Mouse (Mus musculus) left cerebral cortex, adult 9 months (tissue): ENCODE measurements around the gene Atp2b1.

Source experiments
- DNase-seq, 2 experiments: peaks; one replicate each; pipeline ENCODE4 v3.0.0; 2022; ENCODE audit warnings: low spot score in 2 of 2

Atp2b1 gene

DNA sequence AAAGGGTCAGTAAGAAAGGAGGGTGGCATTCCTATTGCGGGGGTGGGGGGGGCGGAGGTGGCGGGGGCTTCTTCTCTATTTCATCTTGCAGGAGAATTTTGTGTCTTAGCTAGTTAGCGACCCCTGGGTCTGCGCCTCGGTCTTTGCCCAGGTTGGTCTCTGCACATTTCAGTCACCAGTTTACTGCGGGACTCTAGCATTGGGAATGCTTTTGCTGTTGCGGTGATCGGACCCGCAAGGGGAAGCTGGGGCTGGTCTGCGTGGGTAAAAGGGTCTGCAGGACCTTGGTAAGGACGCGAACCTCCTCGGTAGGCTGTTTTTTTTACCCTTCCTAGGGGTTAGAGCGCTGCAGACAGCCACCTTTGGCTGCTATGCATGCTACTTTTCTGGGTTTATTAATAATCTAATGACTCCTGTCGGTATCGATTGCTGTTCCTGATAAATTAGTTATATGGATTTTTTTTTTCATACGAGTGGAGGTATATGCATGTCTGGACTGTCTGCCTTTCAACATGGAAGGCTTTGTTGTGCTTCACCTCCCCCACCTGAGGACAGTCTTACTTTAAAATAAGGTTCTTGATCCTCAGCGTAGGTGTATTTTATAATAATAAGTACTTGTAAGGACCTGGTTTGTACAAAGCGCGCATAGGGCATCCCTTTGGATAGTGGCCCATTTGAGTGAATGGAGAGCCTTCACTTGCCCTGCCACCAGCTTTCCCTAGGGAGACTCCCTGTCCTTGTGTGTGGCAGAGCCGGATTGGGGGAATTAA is 2.0 kb downstream of the Atp2b1 start:
- no peak for DNase-seq

DNA sequence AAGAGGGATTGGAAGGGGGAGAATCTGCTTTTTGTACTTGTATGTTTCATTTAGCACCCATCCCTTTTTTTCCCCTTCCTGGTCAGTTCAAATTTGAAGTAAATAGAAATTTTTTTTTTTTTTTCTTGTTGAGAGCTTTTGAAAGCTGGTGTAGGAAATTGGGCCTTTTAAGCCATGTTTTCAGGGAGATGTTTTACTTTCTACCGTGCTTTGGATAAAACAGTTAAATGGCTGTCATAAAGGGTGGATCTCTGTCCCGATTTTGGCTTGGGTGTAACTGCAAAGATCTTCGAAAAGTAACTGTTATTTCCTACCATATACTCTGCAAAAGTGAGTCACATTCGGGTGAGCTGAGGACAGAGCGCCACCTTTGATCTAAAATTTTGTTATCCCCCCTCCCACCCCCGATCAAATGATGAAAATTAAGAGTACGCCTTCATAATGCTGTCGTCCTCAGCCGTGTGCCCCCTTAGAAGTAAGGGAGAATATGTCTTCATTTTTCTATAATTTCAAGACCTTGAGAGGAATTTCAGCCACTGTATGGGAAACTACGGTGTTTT is 2.7 kb downstream of the Atp2b1 start:
- no peak for DNase-seq

DNA sequence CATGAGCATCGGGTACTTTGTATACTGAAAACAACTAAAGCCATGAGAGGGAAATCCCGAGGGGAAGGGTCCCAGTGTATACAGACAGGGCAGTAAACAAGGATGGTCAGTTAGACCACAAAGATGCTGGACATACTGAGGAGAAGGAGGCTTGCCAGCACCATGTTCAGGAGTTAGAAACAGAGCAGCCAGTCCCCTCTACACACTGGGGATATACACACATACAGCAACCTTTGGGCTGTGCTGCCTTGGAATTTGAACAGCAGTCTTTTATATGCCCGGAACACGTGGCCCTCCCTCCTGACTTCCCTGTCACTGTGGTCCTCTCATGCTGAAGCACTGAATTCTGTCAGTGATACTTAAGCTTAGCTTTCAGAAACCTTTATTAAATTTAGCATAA is 10.9 kb downstream of the Atp2b1 start:
- DNase-seq = no peak

GRCm38 (mm10) chr10:98926991-98927390 is 12.8 kb downstream of the Atp2b1 start:
- no peak for DNase-seq

DNA sequence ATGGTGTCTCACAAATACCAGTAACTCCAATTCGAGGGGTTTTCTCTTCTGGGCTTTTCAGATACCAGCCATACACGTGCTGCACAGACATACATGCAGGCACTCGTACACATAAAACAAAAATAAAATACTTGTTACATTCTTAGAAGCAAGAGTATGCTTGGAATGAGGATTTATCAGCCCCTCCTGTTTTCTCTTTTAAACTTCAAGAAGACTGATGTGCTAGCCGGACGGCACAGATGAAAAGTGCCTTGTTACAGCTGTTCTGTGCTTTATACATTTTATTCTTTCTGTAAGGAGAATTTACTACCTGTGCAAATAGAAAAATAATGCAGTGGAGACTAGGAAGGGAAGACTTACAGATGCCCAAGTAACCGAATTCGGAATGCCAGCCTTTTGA is 15.2 kb downstream of the Atp2b1 start:
- DNase-seq = no peak

DNA sequence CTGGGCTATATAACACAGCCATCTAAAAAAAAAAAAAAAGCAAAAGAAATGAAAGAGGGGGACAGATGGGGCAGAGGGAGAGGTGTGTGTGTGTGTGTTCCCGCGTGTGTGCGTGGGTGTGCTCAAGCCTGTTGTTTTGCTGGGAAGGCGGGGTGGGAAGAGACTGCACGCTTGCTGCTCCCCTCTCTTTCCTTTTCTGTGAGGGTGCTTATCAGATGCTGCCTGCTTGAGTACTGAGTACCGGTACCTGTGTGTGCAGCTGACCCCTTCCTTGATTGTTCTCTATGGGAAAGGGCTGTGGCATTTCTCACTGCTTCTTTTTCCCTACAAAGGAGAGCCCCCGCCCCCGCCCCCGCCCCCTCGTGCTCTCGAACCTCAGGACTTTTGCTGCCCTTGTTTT is 15.9 kb downstream of the Atp2b1 start:
- no peak for DNase-seq

DNA sequence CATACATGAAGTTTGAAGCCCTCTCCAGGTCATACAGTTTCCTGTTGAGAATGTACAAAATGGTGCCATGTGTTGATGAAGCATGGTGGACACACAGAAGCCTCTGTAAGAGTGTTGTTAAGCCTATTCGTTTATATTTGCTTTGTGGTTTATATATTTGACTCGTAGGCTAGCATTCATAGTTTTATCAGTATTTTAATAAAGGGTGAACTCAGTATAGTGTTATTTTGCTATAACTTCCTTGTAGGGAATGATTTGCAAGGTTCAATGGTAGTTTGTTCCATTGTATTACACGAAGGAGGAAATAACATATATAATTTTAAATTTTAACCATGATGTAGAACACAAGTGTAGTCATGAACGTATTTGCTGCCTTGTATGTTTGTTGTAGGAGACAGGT is 25.9 kb downstream of the Atp2b1 start:
- DNase-seq = no peak

- no peak for DNase-seq
Measured at GRCm38 (mm10) chr10:98940799-98941198, 26.6 kb downstream of the Atp2b1 start.

- no peak for DNase-seq
Measured at GRCm38 (mm10) chr10:98941991-98942390, 27.8 kb downstream of the Atp2b1 start.

DNA sequence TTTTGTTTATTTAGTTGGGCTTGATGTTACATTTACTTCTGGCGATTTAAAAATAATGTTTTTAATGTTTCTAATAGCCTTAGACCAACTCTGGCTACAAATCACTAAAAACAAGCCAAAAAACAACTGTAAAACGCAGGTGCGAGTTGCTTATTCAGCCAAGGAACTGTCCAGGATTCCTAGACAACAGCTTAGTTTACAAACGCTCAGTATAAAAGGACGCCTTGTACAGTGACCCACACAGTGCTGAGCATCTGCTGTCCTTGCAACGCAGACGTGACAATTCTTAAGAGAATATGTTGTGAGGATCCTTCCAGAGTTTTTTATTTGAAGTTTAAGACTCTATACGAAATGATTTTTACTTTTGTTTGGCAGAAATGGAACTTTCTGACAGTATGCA is 28.8 kb downstream of the Atp2b1 start:
- DNase-seq = no peak

DNA sequence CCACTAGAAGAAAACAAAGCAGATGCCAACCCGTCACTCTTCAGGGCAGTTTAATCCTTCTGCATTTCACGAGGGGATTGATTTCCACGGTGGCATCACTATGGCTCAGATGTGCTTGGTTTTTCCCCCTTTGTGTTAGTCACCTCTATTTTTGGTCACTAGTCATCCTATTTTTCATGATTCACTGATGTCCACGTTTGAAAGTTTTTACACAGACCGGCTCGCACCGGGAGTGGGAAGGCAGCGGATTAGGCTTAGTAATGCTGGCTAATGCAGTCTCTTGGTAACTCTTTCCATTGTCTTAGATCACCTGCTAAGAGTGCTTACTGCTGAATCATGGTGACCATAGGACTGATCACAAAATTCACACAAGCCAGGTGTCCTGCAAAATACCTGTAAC is 29.7 kb downstream of the Atp2b1 start:
- DNase-seq = no peak

DNA sequence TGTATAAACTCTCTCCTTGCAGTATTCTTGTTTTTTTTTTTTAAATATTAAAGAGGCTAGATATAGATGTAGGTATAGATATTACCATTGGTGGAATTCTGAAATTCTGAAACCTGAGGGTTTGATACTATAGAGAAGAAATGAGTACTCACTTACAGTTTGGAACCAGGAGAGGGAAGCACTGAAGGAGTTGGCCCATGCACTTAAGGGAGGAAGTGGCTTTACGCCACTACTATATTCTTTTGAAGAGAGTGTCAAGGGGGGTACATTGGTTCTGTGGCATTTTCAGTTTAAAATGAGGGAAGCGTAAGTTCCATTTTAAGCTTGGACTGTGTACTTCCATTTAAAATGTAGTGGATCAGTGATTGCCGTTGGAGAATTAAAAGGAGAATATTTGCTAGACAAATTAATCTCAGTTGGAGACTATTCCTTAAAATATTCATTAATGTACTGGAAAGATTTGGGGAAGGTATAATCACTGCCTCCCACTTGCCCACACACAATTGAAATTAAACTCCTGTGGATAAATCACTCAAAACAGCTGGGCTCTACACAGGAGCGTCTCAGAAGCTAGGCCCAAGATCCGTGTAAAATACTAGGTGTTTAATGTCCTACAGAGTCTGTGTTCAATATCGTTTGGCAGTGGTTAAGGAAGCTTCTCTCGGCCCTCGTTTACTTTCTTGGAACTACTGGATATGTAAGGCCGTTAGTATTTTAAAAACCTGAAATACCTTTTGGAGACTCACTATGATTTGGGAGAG is 32.0 kb downstream of the Atp2b1 start:
- DNase-seq = no peak

DNA sequence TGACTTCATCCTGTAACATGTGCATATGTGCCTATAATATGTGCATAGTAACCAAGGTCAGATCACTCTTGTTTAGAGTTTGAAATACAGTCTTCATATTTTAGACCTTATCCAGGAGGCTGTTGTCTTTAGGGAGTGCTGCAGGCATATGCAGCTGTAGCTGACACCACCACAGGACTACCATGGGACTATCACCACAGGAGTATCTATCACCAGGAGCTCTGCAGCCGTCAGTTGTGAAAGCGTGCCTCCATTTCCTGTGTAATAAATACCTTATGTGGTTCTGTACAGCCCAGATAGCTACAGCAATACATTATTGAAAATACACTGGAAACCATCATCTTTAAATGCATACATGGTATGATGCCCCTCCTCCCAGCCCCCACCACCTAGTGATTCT is 33.0 kb downstream of the Atp2b1 start:
- no peak for DNase-seq

DNA sequence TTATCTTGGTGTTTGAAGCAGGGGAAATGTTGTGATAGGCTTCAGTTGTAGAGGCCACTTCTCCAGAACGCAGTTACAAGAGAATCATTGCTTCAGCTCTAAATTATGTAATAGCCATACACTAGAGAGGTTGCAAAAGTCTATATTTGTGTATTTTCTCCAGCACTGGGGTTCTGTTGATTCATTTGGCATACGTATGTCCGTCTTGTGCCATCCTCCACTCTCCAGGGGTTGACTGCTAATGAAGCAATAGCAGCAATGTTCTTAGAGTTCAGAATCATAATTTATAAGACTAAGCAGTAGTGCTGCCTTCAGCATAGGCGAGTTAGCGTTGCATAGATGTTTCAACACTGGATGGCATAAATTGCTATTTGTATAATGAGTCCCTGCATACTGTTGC is 33.9 kb downstream of the Atp2b1 start:
- DNase-seq = no peak

GRCm38 (mm10) chr10:98949750-98950149 is 35.5 kb downstream of the Atp2b1 start:
- no peak for DNase-seq

DNA sequence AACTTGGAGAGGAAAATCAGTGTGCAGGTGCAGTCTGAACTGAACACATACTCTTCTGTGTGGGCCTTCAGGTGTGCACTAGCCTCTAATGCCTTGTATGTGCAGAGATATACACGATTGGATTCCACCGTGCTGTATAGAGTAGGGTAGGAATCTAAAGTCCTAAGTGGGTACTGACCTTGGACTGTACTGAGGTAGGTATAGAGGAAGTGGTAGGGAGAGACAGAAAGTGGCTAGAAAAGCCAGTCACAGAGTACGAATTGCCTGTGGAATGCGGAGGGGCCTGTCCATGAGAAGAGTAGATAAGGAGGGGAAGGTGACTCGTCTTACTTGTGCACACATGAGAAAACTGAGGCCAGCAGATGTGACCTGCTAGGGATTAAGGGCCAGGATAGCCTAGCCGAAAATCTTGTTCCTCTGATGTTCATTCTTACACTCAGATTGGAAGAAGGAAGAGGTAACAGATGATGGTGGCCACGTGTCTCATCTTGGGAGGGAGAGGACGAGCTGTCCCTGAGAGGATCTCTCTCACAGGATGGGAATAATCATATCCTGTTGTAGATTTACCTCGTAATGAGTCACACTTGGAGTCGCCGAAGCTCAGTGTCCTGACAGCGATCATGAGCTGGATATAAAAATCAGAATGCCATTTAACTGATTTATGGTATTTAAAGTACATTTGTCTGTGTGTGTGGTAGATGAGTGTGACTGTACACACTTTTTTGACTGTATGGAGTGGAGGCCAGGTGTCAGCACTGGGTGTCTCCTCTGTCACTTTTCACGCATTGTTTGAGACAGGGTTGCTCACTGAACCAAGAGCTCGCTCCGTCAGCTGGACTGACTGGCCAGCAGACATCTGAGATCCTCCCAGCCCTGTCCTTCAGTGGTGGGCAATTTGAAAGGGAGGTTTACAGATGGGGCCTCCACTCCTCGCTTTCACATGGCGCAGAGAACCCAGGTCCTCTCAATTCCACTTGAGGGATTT is 37.4 kb downstream of the Atp2b1 start:
- DNase-seq = no peak

DNA sequence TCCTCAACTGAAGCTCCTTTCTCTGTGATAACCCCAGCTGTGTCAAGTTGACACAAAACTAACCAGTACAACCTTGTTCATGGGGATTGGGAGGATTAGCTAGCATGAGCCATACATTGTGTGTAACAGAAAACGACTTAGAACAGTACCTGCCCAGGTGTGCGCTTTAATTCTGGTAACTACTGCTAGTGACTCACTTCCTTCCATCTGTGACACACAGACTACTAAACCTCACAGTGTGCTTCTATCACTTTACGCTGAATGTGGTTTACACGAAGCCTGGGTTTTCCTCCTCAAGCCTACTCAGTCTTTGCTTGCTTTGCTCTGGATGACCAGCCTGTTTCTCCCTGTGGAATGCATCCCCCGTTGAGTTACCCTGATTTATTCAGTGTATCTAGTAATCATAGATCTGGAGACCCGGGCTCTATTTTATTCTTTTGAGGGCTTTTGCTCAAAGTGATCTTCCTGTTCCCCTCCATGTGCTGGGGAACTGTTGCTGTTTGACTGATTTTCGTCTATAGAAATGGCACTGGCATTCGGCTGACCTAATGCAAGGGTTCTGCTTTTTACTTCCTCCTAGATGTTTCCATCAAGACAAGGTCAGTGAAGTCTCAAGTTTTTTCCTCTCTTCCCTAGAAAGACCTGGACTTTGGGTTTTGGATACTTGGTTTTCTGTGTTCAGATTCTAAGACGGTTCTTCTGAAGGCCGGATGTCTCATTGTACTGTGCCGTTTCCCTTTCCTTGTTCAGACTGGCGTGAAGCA is 40.2 kb downstream of the Atp2b1 start:
- no peak for DNase-seq

GRCm38 (mm10) chr10:98956124-98956523 is 41.9 kb downstream of the Atp2b1 start:
- DNase-seq = no peak

GRCm38 (mm10) chr10:98958752-98959151 is 44.5 kb downstream of the Atp2b1 start:
- no peak for DNase-seq

- peak; percentile 82 to 84 for DNase-seq
Measured at GRCm38 (mm10) chr10:98959385-98959784, 45.2 kb downstream of the Atp2b1 start.

GRCm38 (mm10) chr10:98960911-98961310 is 46.7 kb downstream of the Atp2b1 start:
- no peak for DNase-seq
